Mouse (Mus musculus) stomach, embryonic 16.5 days (tissue): ENCODE data around the gene Rab17. TPM values are rescaled to one million over a fixed set of nuclear protein-coding genes. Genes with fewer than 3 reads are reported as not detected.

ENCODE experiments used
- ATAC-seq: fragments of 200-750 bp; cut with Nextera tagmentation; 2 replicates; pipeline ENCODE4 v1.8.0; 2017; ENCODE audit warnings: moderate number of reproducible peaks, moderate TSS enrichment; ENCODE audit not compliant: insufficient read depth, low FRiP score
- H3K27ac ChIP-seq: fragments of 300-500 bp; sonication (generic); 2 replicates; pipeline ENCODE4 v1.5.1; 2014; ENCODE audit warnings: low read length
- H3K27me3 ChIP-seq: fragments of 300-500 bp; sonication (generic); 2 replicates; pipeline ENCODE4 v1.6.1; 2014; ENCODE audit warnings: low read length, control low read depth, mixed read lengths; ENCODE audit not compliant: control insufficient read depth, insufficient read depth
- H3K36me3 ChIP-seq: fragments of 300-500 bp; sonication (generic); 2 replicates; pipeline ENCODE4 v1.6.1; 2014; ENCODE audit warnings: low read length; ENCODE audit not compliant: control insufficient read depth, insufficient read depth
- H3K4me1 ChIP-seq: fragments of 300-500 bp; sonication (generic); 2 replicates; pipeline ENCODE4 v1.6.1; 2014; ENCODE audit warnings: low read length, control low read depth, mixed read lengths; ENCODE audit not compliant: control insufficient read depth, insufficient read depth
- H3K4me2 ChIP-seq: fragments of 300-500 bp; sonication (generic); 2 replicates; pipeline ENCODE4 v1.6.1; 2014; ENCODE audit warnings: low read depth, low read length, mixed read lengths
- H3K4me3 ChIP-seq: fragments of 300-500 bp; sonication (generic); replicated peaks from 2 replicates; pipeline ENCODE4 v1.5.1; 2014; ENCODE audit warnings: mild to moderate bottlenecking, low read length
- H3K9ac ChIP-seq: fragments of 300-500 bp; sonication (generic); 2 replicates; pipeline ENCODE4 v1.6.1; 2014; ENCODE audit warnings: low read length
- H3K9me3 ChIP-seq: fragments of 300-500 bp; sonication (generic); replicated peaks from 2 replicates; pipeline ENCODE4 v1.6.1; 2016; ENCODE audit warnings: low read length, control low read depth; ENCODE audit not compliant: control insufficient read depth
- WGBS: fragments of 180-500 bp; shearing (Covaris S2); extraction: QIAGEN DNeasy Blood & Tissue Kit; methylation state at CpG from one replicate; pipeline ENCODE4 v1.1.7; 2014; 5-methylcytosine and 5-hydroxymethylcytosine counted together
- polyA plus RNA-seq: library from polyadenylated mRNA; unstranded; fragments of >200 nt; fragmentation: Nextera tagmentation; extraction: Ambion mirVana; gene quantifications from 2 replicates; pipeline ENCODE4 v1.2.1, GENCODE M21; 2015

Rab17 gene
- polyA plus RNA-seq, 1 experiment from 2014 or later, result 10.0 TPM

DNA sequence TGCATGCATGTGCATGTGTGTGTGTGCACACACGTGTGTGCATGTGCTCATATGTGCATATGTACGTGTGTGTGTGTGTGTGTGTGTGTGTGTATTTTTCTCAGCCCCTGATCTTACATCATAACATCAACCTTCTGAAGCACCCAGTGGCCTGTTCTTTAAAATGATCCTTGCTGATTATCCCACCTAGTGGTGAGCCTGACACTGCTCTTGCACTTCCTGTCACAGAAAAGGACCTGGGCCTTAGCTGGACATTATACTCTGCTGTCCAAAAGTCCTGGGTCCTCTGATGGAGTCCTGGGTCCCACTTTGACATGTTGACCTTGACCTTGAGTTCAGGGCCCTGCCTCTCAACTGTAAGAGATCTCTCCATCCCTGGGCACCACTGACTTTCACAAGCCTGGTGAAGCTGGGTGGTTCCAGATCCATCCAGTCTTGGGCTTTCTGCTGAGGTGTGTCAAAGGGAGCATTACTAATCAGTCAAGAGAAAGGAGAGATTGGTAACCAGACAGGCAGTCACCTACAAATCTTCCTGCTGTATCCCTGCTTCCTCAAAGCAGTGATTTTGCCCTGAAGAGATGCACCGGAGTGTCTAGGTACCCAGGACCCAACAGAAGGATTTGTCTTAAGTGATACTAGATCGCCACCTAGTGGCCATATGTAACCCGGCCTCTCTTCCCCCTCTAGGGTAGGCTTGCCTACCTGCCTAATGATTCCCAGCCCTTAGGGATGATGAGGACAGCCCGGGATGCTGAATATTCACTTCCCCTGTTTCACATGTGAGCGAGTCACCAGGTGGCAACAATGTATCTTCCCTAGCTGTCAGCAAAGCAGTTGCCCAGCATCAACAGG is 13.0 kb downstream of the Rab17 start:
- WGBS, result 34% methylated on average over 7 of the region's 7 CpGs
- Histone ChIP-seq H3K36me3 (no peaks in the 10 kb centered on the region), H3K9ac (no peak overlapping the region), H3K4me1 (no peaks in the 10 kb centered on the region), H3K27me3 (no peaks in the 10 kb centered on the region), H3K9me3 (no peaks in the 10 kb centered on the region), H3K4me2 (no peak overlapping the region), H3K4me3 (no peak overlapping the region), H3K27ac (no peak overlapping the region)
- peak; percentile 75; the same call in 1 of the 2 replicates for ATAC-seq

DNA sequence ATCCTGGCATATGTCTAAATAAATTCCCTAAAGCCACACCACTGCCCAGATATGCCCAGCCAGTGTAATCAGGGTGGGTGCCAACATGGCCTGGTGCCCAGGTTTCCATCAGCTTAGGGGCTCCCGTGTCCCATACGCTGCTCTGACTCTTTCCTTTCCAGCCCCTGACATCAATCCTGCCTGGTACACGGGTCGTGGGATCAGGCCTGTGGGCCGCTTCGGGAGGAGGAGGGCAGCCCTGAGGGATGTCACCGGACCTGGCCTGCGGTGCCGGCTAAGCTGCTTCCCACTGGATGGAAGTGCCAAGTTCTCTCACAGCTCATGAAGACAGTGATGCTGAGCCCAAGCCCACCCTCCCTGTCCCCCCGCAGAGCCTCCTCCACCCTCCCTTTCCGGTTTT is 15.8 kb downstream of the Rab17 start:
- H3K36me3 ChIP-seq, result no peaks in the 10 kb centered on the region
- no peaks in the 10 kb centered on the region for H3K27me3 ChIP-seq
- WGBS, result 72% methylated on average over 11 of the region's 11 CpGs
- H3K4me3 ChIP-seq, result no peak overlapping the region
- no peaks in the 10 kb centered on the region for H3K4me1 ChIP-seq
- no peak overlapping the region for H3K27ac ChIP-seq
- no peak overlapping the region for H3K9ac ChIP-seq
- no peaks in the 10 kb centered on the region for H3K9me3 ChIP-seq
- H3K4me2 ChIP-seq, result no peak overlapping the region
- ATAC-seq, result no peak

DNA sequence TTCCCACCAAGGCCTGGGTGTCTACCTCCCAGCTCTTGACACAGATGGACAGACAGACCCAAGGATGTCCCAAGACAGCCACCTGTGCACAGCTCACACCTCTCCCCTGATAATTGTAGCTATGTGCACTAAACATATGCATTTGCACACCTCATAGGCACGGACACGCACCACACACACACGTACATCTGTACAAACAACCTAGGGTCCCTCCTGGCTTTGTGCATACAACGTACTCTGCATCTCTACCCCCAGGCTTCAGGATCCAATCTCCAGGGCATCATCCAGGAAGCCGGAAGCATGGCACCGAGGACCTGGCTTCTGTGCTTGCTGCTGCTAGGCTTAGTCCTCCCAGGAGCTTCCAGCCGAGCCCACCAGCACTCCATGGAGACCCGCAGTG is 16.7 kb downstream of the Rab17 start, which contains the start of gene Prlh:
Gene Prlh (plus strand): TSS at position 301 of the 400 bp plus-strand sequence.
- no peaks in the 10 kb centered on the region for H3K36me3 ChIP-seq
- no peaks in the 10 kb centered on the region for H3K9me3 ChIP-seq
- H3K27me3 ChIP-seq, result no peaks in the 10 kb centered on the region
- H3K4me3 ChIP-seq, result no peak within 1 kb of the TSS
- 82% methylated on average over 8 of the region's 8 CpGs for WGBS
- H3K4me2 ChIP-seq, result no peak within 1 kb of the TSS
- no peaks in the 10 kb centered on the region for H3K4me1 ChIP-seq
- no peak within 1 kb of the TSS for H3K9ac ChIP-seq
- ATAC-seq, result no peak
- H3K27ac ChIP-seq, result no peak within 1 kb of the TSS

GRCm38 (mm10) chr1:90951670-90952069 is 17.8 kb downstream of the Rab17 start:
- H3K36me3 ChIP-seq, result no peaks in the 10 kb centered on the region
- H3K4me1 ChIP-seq, result no peaks in the 10 kb centered on the region
- H3K4me2 ChIP-seq, result no peak overlapping the region
- ATAC-seq, result no peak
- WGBS, result 75% methylated on average over 7 of the region's 7 CpGs
- no peaks in the 10 kb centered on the region for H3K27me3 ChIP-seq
- H3K9me3 ChIP-seq, result no peaks in the 10 kb centered on the region
- no peak overlapping the region for H3K9ac ChIP-seq
- no peak overlapping the region for H3K27ac ChIP-seq
- no peak overlapping the region for H3K4me3 ChIP-seq

DNA sequence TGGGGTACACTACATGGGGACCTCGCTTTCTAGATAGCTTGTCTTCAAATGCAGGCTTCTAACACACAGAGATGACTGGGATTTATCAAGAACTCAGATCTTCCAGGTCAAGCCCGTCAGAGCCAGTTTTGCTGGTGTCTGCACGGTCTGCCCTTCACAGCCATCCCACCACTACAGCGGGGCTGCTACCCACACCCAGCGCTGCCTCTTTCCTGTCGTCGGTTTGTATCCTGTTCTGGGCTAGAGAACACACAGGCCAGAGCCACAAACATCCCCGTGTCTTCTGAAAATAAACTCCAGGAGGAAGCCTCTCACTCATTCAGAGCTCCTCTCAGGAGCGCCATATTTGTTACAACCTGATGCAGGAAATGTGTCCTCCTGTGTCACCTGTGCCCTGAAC is 20.2 kb downstream of the Rab17 start:
- 54% methylated on average over 9 of the region's 9 CpGs for WGBS
- no peaks in the 10 kb centered on the region for H3K9me3 ChIP-seq
- no peak overlapping the region for H3K4me3 ChIP-seq
- H3K27me3 ChIP-seq, result no peaks in the 10 kb centered on the region
- ATAC-seq, result no peak
- no peaks in the 10 kb centered on the region for H3K4me1 ChIP-seq
- no peak overlapping the region for H3K9ac ChIP-seq
- H3K36me3 ChIP-seq, result no peaks in the 10 kb centered on the region
- no peak overlapping the region for H3K4me2 ChIP-seq
- no peak overlapping the region for H3K27ac ChIP-seq

DNA sequence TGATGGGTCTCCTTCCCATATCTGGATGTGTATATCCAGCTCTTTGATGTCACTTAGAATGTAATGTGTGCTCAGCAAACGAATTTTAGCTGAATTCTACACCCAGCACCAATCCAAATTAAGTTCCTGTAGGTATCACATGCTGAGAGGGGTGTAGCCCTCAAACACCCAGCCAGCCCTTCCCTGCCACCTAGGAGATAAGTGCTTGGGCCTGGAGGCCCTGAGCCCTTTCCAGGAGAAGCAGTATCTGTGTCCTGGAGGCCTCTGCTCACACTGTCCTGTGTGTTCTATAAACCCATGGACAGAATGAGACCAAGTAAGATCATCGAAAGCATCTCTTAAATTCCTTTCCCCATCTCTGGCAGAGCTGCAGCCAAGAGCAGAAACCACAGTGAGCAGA is 22.2 kb downstream of the Rab17 start:
- no peaks in the 10 kb centered on the region for H3K27me3 ChIP-seq
- H3K4me1 ChIP-seq, result no peaks in the 10 kb centered on the region
- no peak overlapping the region for H3K9ac ChIP-seq
- H3K9me3 ChIP-seq, result no peaks in the 10 kb centered on the region
- H3K4me3 ChIP-seq, result no peak overlapping the region
- no peak overlapping the region for H3K4me2 ChIP-seq
- 60% methylated on average over 2 of the region's 2 CpGs for WGBS
- H3K27ac ChIP-seq, result no peak overlapping the region
- ATAC-seq, result no peak
- H3K36me3 ChIP-seq, result no peaks in the 10 kb centered on the region

- Histone ChIP-seq H3K4me1 (no peaks in the 10 kb centered on the region), H3K4me3 (no peak overlapping the region), H3K4me2 (no peak overlapping the region), H3K36me3 (no peaks in the 10 kb centered on the region), H3K27me3 (no peaks in the 10 kb centered on the region), H3K27ac (no peak overlapping the region), H3K9me3 (no peaks in the 10 kb centered on the region), H3K9ac (no peak overlapping the region)
- 63% methylated on average over 10 of the region's 10 CpGs for WGBS
- no peak for ATAC-seq
These were observed 24.3 kb downstream of the Rab17 start for GRCm38 (mm10) chr1:90945171-90945570.

GRCm38 (mm10) chr1:90939980-90940379 is 29.5 kb downstream of the Rab17 start:
- H3K4me3 ChIP-seq, result no peak overlapping the region
- H3K4me1 ChIP-seq, result no peaks in the 10 kb centered on the region
- no peak overlapping the region for H3K4me2 ChIP-seq
- no peaks in the 10 kb centered on the region for H3K27me3 ChIP-seq
- no peak overlapping the region for H3K27ac ChIP-seq
- WGBS, result 74% methylated on average over 4 of the region's 4 CpGs
- no peaks in the 10 kb centered on the region for H3K36me3 ChIP-seq
- no peak for ATAC-seq
- H3K9me3 ChIP-seq, result no peaks in the 10 kb centered on the region
- H3K9ac ChIP-seq, result no peak overlapping the region

- no peaks in the 10 kb centered on the region for H3K27me3 ChIP-seq
- H3K9me3 ChIP-seq, result no peaks in the 10 kb centered on the region
- H3K36me3 ChIP-seq, result no peaks in the 10 kb centered on the region
- H3K27ac ChIP-seq, result no peak overlapping the region
- ATAC-seq, result no peak
- no peak overlapping the region for H3K9ac ChIP-seq
- WGBS, result 71% methylated on average over 9 of the region's 9 CpGs
- H3K4me3 ChIP-seq, result no peak overlapping the region
- H3K4me2 ChIP-seq, result no peak overlapping the region
- H3K4me1 ChIP-seq, result no peaks in the 10 kb centered on the region
These were observed 32.5 kb downstream of the Rab17 start for GRCm38 (mm10) chr1:90936990-90937389.
